Mouse (Mus musculus) midbrain, embryonic 14.5 days (tissue): Measurements from ENCODE around the gene Hsd3b7. TPM values are rescaled to one million over a fixed set of nuclear protein-coding genes. Genes with fewer than 3 reads are reported as not detected.
"Not testable (repeated sequence)": the region's sequence is repeated elsewhere in the genome, so short reads cannot be mapped to it uniquely, and the experiment has no call there.

Experiments used
- ATAC-seq: fragments of 200-750 bp; cut with Nextera tagmentation; 2 replicates; pipeline ENCODE4 v1.8.0; 2017; ENCODE audit warnings: moderate number of reproducible peaks, moderate library complexity; ENCODE audit not compliant: low FRiP score, low TSS enrichment
- DNase-seq: peaks from one replicate; pipeline ENCODE4 v3.0.0-alpha.2; 2015
- H3K27ac ChIP-seq: fragments of 300-500 bp; sonication (generic); replicated peaks from 2 replicates; pipeline ENCODE4 v1.5.1; 2014; ENCODE audit warnings: mild to moderate bottlenecking, low read depth, low read length, moderate library complexity
- H3K27me3 ChIP-seq: fragments of 300-500 bp; sonication (generic); 2 replicates; pipeline ENCODE4 v1.6.1; 2014; ENCODE audit warnings: low read length, control low read depth, mixed read lengths; ENCODE audit not compliant: control insufficient read depth, insufficient read depth
- H3K36me3 ChIP-seq: fragments of 300-500 bp; sonication (generic); 2 replicates; pipeline ENCODE4 v1.6.1; 2014; ENCODE audit warnings: low read length, control low read depth; ENCODE audit not compliant: control insufficient read depth, insufficient read depth
- H3K4me1 ChIP-seq: fragments of 300-500 bp; sonication (generic); 2 replicates; pipeline ENCODE4 v1.6.1; 2014; ENCODE audit warnings: mild to moderate bottlenecking, antibody characterized with exemption, low read length, control low read depth; ENCODE audit not compliant: control insufficient read depth, insufficient read depth
- H3K4me2 ChIP-seq: fragments of 300-500 bp; sonication (generic); 2 replicates; pipeline ENCODE4 v1.6.1; 2014; ENCODE audit warnings: mild to moderate bottlenecking, low read length, moderate library complexity
- H3K4me3 ChIP-seq: fragments of 300-500 bp; sonication (generic); replicated peaks from 2 replicates; pipeline ENCODE4 v1.5.1; 2014; ENCODE audit warnings: low read depth, low read length
- H3K9ac ChIP-seq: fragments of 300-500 bp; sonication (generic); replicated peaks from 2 replicates; pipeline ENCODE4 v1.6.1; 2014; ENCODE audit warnings: mild to moderate bottlenecking, low read length, moderate library complexity
- H3K9me3 ChIP-seq: fragments of 300-500 bp; sonication (generic); 2 replicates; pipeline ENCODE4 v1.6.1; 2016; ENCODE audit warnings: low read length, control low read depth, mixed read lengths; ENCODE audit not compliant: control insufficient read depth
- WGBS: fragments of 180-500 bp; shearing (Covaris S2); extraction: QIAGEN DNeasy Blood & Tissue Kit; methylation state at CpG from one replicate; pipeline ENCODE4 v1.1.7; 2014; 5-methylcytosine and 5-hydroxymethylcytosine counted together
- polyA plus RNA-seq: library from polyadenylated mRNA; unstranded; fragments of >200 nt; fragmentation: Nextera tagmentation; extraction: Ambion mirVana; gene quantifications from 2 replicates; pipeline ENCODE4 v1.2.1, GENCODE M21; 2014

Hsd3b7 gene
- polyA plus RNA-seq, 1 experiment from 2014 or later, result 7.1 TPM

- Histone ChIP-seq H3K27ac (no peak overlapping the region), H3K36me3 (no peaks in the 10 kb centered on the region), H3K9me3 (no peaks in the 10 kb centered on the region), H3K9ac (no peak overlapping the region), H3K4me1 (peaks cover 5% of the 10 kb centered on the region), H3K27me3 (no peaks in the 10 kb centered on the region), H3K4me3 (no peak overlapping the region), H3K4me2 (no peak overlapping the region)
- DNase-seq, result no peak
- no peak for ATAC-seq
- WGBS, result 90% methylated on average over 5 of the region's 5 CpGs
Observed at GRCm38 (mm10) chr7:127837473-127837872, 37.1 kb downstream of the Hsd3b7 start.

GRCm38 (mm10) chr7:127837878-127838277, 37.5 kb downstream of the Hsd3b7 start:
- not testable (repeated sequence) for H3K27ac ChIP-seq, H3K4me3 ChIP-seq, H3K9ac ChIP-seq, ATAC-seq, H3K36me3 ChIP-seq, H3K4me2 ChIP-seq, H3K9me3 ChIP-seq, DNase-seq, H3K27me3 ChIP-seq, H3K4me1 ChIP-seq
- WGBS, result 74% methylated on average over 4 of the region's 4 CpGs

GRCm38 (mm10) chr7:127840031-127840430, 39.6 kb downstream of the Hsd3b7 start:
- not testable (repeated sequence) for ATAC-seq, H3K27ac ChIP-seq, H3K9me3 ChIP-seq, H3K4me1 ChIP-seq, H3K4me3 ChIP-seq, H3K27me3 ChIP-seq, H3K9ac ChIP-seq, DNase-seq, H3K36me3 ChIP-seq
- H3K4me2 ChIP-seq, result peak overlapping the region; percentile 99
- WGBS, result 79% methylated on average over 2 of the region's 2 CpGs

DNA sequence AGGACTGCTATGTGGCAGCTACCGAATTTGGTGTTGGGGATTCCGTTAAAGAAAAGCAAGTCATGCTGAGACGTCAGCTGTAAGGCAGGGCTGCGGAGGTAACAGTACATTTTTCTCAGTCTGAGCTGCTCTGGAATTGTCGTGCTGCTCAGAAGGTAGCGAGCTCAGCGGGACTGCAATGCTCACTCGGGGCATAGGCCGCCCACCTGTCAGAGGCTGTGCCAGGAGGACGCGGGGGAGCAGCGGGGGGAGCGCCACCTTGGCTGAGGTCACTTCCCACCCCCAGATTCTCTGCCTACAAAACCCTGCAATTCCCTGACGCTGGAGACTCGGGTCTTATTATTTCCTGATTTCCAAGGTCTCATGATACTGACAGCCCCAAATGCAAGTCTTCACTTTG, 40.5 kb downstream of the Hsd3b7 start:
- DNase-seq (peak; percentile 40), ATAC-seq (peak; percentile 10; the same call in 1 of the 2 replicates)
- peak overlapping the region; percentile 88 for H3K27ac ChIP-seq
- peak overlapping the region; percentile 99 for H3K4me2 ChIP-seq
- peak overlapping the region; percentile 66 for H3K9ac ChIP-seq
- peak overlapping the region; percentile 59 for H3K4me3 ChIP-seq
- H3K36me3 ChIP-seq, result 0 out of 2 replicates have a peak, but pooled peaks cover 4% of the 10 kb centered on the region
- H3K27me3 ChIP-seq, result no peaks in the 10 kb centered on the region
- WGBS, result 3% methylated on average over 15 of the region's 15 CpGs
- H3K4me1 ChIP-seq, result peaks cover 5% of the 10 kb centered on the region
- no peaks in the 10 kb centered on the region for H3K9me3 ChIP-seq

DNA sequence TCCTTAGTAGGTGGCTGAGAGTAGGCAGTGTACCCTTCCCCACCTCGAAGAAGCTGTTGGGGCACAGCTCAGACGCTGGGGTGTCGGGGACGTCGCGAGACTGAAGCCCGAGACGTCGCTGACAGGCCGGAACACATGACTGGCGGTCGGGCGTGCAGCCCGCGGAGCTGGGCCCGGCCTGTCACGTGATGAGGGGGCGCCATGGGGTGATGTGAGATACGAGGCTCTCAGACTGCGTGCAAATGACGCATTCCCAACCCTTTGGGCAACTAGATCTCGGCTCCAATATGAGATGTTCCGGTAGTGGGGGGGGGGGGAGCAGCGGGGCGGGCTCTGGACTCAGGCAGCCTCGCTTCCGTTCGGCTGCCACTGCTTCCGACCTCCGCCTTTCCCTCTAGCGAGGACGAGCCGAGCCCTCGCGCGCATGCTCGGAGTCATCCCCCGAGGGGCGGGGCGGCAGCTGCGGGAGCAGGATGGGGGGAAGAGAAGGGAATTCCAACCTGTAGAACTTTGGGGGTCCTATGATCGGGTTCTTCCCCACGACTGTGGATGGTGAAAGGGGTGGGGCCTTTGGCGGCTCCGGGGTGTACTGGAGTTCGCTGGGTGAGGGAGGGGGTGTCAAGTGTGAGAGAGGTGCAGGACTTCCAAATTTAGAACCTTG, 41.1 kb downstream of the Hsd3b7 start:
- Histone ChIP-seq H3K27me3 (no peaks in the 10 kb centered on the region), H3K4me2 (peak overlapping the region; percentile 99), H3K9me3 (no peaks in the 10 kb centered on the region), H3K4me3 (peak overlapping the region; percentile 59), H3K36me3 (peaks cover 4% of the 10 kb centered on the region; the same call in 1 of the 2 replicates), H3K4me1 (peaks cover 5% of the 10 kb centered on the region), H3K27ac (peak overlapping the region; percentile 88), H3K9ac (peak overlapping the region; percentile 66)
- ATAC-seq, result peak; percentile 95
- DNase-seq, result peak; percentile 97
- under 1% methylated on average over 43 of the region's 46 CpGs for WGBS

- H3K9ac ChIP-seq, result peak overlapping the region; percentile 66
- H3K4me3 ChIP-seq, result peak overlapping the region; percentile 59
- no peaks in the 10 kb centered on the region for H3K9me3 ChIP-seq
- H3K27ac ChIP-seq, result peak overlapping the region; percentile 88
- peak; percentile 86 for DNase-seq
- peaks cover 5% of the 10 kb centered on the region for H3K4me1 ChIP-seq
- peak; percentile 53 for ATAC-seq
- H3K4me2 ChIP-seq, result peak overlapping the region; percentile 99
- no peaks in the 10 kb centered on the region for H3K27me3 ChIP-seq
- WGBS, result under 1% methylated on average over 40 of the region's 40 CpGs
- peaks cover 4% of the 10 kb centered on the region; the same call in 1 of the 2 replicates for H3K36me3 ChIP-seq
Observed at GRCm38 (mm10) chr7:127842001-127842718, 41.8 kb downstream of the Hsd3b7 start.

DNA sequence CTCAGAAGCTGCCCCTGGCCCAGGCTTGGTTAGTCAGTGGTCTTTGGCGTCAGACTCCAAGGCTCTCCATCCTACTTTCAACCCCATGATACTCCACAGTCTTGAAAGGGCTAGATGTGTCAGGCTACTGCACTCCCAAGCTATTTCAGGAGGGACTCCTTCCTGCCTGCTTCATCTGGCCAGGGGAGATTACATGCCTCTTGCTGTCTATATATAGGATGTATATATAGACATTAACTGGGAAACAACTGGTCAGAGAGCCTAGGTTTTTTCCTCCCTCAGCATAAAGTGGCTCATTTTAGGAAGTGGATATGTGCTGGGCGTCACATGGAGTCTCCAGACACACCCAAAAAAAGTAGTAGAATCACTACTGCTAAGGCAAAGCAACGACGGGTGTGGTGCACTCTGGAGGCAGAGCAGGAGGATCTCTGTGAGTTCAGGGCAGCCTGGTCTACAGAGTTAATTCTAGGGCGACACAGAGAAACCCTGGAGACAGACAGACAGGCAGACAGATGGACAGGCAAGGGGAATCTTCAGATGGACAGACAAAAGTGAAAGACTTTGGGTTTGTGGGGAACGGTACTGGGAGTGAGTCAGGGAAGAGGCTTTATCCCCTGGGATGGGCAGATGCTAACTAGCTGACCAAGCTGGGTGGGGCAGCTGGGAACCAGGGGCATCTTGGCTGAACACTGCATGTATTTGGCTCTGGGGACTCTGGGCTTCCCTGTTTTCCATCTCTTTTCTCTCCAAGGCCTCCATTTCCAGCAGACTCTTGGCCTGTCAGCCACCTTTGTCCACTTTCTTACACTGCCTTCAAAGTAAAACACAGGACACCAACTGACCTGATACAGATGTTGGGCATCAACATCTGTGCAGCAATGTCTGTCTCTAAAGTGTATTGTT, 49.8 kb downstream of the Hsd3b7 start:
- Histone ChIP-seq H3K4me2 (no peak overlapping the region), H3K27ac (no peak overlapping the region), H3K9ac (no peak overlapping the region), H3K36me3 (peaks cover 9% of the 10 kb centered on the region; the same call in 1 of the 2 replicates), H3K27me3 (no peaks in the 10 kb centered on the region), H3K4me1 (no peaks in the 10 kb centered on the region), H3K9me3 (no peaks in the 10 kb centered on the region), H3K4me3 (no peak overlapping the region)
- no peak for DNase-seq
- 71% methylated on average over 6 of the region's 6 CpGs for WGBS
- no peak for ATAC-seq

GRCm38 (mm10) chr7:127850906-127851305, 50.5 kb downstream of the Hsd3b7 start:
- Histone ChIP-seq H3K27ac (no peak overlapping the region), H3K4me3 (no peak overlapping the region), H3K36me3 (peaks cover 9% of the 10 kb centered on the region; the same call in 1 of the 2 replicates), H3K4me2 (no peak overlapping the region), H3K9me3 (no peaks in the 10 kb centered on the region), H3K9ac (no peak overlapping the region), H3K27me3 (no peaks in the 10 kb centered on the region), H3K4me1 (no peaks in the 10 kb centered on the region)
- WGBS, result 82% methylated on average over 5 of the region's 5 CpGs
- no peak for DNase-seq
- ATAC-seq, result no peak
